Mouse (Mus musculus): Measurements from ENCODE around the gene Rpl37a.
A peak's percentile ranks its signal among the peaks of the same experiment; 100 is the strongest.

Rpl37a gene

DNA sequence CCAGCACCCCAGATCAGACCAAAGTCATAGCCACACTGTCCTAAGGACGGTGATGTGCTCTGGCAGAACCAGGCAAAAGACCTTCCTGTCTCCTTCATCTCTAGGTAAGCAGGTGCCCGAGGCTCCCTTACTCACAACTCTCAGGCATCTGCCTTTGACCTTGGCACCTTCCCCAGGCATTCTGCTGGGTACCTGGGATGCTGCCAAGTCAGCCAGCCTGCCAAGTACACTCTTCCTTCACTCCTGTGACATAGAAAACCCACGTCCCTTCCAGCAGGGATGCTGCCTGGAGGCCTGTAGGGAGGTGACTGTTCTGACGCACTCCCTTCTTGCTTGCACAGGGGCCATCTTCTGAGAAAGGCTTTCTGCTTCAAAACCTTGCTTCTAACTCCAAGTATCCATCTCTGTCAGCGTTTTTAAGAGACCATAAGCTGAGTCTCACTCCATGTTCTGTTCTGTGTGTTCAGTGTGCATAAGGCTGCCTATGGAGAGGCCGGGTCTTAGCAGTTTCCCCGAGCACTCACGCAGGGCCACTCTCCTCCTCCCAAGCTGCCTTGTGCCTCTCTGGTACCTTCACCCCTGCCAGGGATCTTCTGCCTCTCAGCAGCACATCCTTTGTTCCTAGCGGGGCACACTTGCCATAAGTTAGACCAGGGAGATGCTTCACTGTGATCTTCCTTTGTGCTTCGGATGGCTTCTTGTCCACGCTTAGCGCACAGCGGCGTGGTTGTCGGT lies 28.0 kb downstream of the Rpl37a start:
- peak; percentile 83 to 85 for DNase-seq

DNA sequence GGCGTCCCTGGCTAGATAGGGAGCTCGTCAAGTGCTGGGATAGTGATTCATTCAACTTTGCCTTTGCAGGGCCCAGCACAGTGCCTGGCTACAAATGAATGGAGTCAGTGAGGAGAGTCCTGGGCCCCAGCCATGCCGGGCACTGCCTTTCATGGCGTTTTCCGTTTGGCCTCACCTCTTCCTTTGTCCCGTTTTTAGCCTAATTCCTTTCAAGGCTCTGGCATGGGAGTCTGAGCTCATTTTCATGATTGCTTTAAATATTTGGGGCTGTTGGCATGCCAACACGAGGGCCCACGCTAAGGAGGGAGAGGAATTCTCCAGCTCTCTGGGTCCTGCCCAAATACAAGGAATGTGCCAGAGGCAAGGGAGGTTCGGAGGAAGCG lies 28.6 kb downstream of the Rpl37a start:
- peak; percentile 39 to 43 for DNase-seq

DNA sequence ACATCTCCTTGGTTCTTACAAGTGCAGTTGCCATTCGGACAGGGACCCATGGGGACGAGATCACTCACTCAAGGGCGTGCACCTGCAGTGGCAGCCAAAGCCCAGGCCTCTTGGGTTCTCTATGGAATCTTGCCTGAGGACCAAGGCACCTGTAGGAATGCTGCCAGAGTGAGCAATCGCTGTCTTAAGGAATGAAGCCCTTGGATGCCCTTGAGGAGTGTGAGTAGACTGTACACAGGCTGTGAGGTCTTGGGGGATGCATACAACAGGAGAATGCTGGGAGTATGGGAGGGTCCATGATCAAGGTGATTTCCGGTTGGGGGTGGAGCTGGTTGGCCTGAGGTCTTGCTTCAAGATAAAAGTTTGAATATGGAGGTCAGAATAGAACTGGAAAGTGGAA lies 30.3 kb downstream of the Rpl37a start:
- no peak for DNase-seq

DNA sequence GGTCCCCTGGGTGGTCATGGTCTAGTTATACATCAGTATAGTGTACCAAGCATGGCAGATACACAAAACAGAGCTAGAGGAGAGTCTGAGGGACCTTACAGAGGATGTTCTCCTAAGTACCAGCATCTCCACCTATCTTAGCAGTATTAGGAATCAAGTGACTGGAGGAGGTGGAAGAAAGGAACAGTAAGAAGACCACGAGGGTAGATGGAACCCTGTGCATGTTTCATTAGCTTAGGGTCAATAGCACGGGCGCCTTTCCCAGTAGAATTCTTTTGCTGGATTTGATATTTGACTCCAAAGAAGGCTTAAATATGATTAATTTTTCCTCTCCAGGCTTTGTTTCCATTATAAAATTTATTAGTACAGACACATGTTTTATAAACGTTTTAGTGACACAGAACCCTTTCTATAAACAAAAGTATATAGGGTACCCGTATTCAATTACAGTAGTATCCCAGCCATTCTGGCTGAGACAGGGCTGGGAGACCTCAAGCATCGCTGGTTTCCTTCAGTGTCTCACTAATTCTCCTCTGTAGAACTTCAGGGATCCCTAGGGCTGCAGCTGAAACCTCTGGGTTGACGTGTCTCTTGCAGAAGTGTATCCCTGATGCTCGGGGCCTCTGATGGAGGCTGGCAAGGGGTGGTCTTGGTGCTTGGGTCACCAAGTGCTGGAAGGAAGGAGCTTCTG lies 33.9 kb downstream of the Rpl37a start:
- no peak for DNase-seq

DNA sequence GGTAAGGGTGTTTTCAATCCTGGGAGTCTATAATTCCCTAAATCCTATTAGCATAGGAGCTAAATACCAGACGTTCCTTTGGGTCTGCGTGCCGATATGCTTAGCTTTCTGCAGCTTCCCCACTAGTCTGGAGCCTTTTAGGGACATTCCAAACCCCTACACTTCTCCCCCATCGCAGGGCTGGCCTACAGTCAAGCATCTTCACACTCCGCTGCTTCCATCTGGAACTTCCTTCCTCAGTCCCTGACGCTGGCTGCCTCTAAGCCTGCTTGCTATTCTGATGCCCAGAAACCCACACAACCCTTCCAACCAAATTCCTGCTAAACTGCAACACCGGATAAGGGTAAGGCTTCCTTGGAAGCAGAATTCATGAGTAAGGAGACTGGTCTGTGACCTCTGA lies 35.3 kb downstream of the Rpl37a start:
- peak; percentile 82 to 86 for DNase-seq

DNA sequence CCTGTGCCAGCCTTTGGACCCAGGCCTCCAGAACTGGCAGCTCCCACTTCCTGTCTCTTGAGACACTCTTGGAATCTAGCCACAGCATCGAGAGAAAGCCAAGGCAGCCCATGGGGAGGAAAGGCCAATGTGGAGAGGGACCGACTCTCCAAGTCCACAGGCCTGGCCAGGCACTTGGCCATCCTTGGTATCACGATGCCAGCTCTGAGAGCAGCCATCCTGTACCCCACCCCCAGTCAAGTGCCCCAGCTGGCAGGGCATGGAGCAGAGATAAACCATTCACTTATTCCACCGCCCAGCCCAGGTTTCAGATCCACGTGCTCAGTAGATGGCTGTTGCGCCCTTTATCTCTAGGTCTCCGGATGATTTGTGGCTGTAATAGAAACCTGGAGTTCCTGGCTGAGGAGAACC lies 40.3 kb downstream of the Rpl37a start:
- peak; percentile 79 to 83 for DNase-seq

DNA sequence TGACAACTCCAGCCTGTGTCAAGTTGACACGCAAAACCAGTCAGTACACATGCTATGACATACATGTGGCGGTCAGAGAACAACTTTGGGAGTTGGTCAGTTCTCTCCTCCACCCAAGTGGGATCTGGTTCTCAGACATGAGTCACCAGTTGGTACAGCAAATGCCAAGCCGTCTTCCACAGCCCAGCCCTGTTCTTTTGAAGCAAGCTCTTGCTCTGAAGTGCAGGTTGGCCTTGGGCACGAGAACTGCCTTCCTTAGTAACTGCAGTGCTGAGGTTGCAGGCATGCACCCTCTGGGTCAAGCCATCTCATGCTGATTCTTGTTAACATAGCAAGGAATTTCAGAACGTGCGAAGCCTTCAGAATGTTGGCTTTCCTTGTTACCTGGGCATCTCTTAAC lies 42.1 kb downstream of the Rpl37a start:
- no peak for DNase-seq

DNA sequence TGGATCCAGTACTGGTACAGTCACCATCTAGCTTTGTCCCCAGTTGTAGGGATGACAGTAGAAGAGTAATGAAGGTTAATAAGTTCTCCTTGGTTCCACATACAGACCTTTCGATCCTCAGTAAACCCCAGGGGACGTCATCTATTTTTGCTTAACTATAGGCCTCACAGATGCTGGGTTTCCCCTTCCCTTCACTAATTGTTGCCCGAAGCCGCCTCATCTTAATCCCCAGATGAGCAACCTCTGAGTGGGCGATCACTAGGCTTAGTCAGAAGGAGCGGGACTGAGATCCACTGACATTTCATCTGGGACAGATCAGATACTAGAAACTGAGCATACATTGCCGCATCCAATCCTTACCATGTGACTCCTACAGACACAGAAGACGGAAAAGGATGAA lies 44.1 kb downstream of the Rpl37a start:
- DNase-seq: no peak

DNA sequence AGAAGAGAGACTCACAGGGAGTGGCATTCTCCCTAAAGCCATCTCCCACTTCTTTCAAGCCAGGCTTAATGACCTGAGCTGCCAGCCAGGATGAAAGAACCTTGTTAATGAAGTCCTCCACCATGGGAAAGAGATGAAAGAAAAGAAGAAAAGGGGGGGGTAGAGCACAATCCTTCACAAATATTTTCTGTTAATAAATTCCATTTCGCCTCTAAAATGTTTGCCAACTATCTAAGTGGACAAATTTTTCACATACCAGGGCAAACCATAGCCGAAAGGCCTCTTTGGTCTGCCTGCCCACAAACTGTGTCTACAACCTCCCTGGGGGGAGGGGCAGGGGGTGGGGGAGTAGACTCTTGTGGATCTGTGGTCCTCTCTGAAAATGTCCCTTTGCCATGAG lies 44.7 kb downstream of the Rpl37a start:
- DNase-seq: no peak

DNA sequence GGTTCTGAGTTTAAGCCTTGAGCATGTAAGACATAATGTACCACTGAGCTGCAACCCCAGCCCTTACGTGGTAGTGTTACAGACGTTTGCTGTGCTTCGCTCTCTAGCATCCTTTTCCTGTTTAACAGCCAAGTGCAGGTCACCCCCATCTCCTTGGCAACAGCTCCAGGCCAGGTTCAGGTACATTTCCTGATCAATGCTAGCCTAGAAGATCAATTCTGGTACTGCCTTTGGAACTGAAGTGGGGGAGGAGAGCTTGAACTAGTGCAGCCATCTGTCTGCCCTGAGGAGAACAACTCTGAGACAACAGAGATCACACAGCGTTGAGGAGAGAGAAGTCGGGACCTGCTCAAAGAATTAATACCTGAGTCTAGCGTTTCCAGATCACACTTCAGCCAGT lies 48.7 kb downstream of the Rpl37a start:
- DNase-seq: no peak
